Mouse (Mus musculus) limb, embryonic 14.5 days (tissue): ENCODE measurements around the gene Igfbp5. TPM values are rescaled to one million over a fixed set of nuclear protein-coding genes. Genes with fewer than 3 reads are reported as not detected.

ENCODE experiments used
- ATAC-seq: fragments of 200-750 bp; cut with Nextera tagmentation; 2 replicates; pipeline ENCODE4 v1.8.0; 2017; ENCODE audit warnings: low read depth, moderate number of reproducible peaks, moderate TSS enrichment; ENCODE audit not compliant: low FRiP score
- DNase-seq: peaks from one replicate; pipeline ENCODE4 v3.0.0-alpha.2; 2015; ENCODE audit warnings: low spot score
- H3K27ac ChIP-seq: fragments of 300-500 bp; sonication (generic); replicated peaks from 2 replicates; pipeline ENCODE4 v1.5.1; 2014; ENCODE audit warnings: low read depth, mild to moderate bottlenecking, low read length, moderate library complexity, mixed read lengths
- H3K27me3 ChIP-seq: fragments of 300-500 bp; sonication (generic); 2 replicates; pipeline ENCODE4 v1.6.1; 2014; ENCODE audit warnings: low read length, mixed read lengths; ENCODE audit not compliant: control insufficient read depth, insufficient read depth
- H3K36me3 ChIP-seq: fragments of 300-500 bp; sonication (generic); 2 replicates; pipeline ENCODE4 v1.6.1; 2014; ENCODE audit warnings: mild to moderate bottlenecking, low read length, moderate library complexity, mixed read lengths; ENCODE audit not compliant: control insufficient read depth, insufficient read depth
- H3K4me1 ChIP-seq: fragments of 300-500 bp; sonication (generic); 2 replicates; pipeline ENCODE4 v1.6.1; 2014; ENCODE audit warnings: antibody characterized with exemption, low read length, mixed read lengths; ENCODE audit not compliant: control insufficient read depth, insufficient read depth
- H3K4me2 ChIP-seq: fragments of 300-500 bp; sonication (generic); replicated peaks from 2 replicates; pipeline ENCODE4 v1.6.1; 2014; ENCODE audit warnings: low read depth, mild to moderate bottlenecking, low read length, moderate library complexity; ENCODE audit not compliant: severe bottlenecking
- H3K4me3 ChIP-seq: fragments of 300-500 bp; sonication (generic); replicated peaks from 2 replicates; pipeline ENCODE4 v1.5.1; 2014; ENCODE audit warnings: low read length
- H3K9ac ChIP-seq: fragments of 300-500 bp; sonication (generic); 2 replicates; pipeline ENCODE4 v1.6.1; 2014; ENCODE audit warnings: mild to moderate bottlenecking, low read depth, low read length, moderate library complexity; ENCODE audit not compliant: severe bottlenecking
- H3K9me3 ChIP-seq: fragments of 300-500 bp; sonication (generic); 2 replicates; pipeline ENCODE4 v1.6.1; 2016; ENCODE audit warnings: low read length; ENCODE audit not compliant: control insufficient read depth
- POLR2A ChIP-seq: fragments of 200-500 bp; IDR thresholded peaks from 2 replicates; pipeline ENCODE4 v1.8.0; 2012; ENCODE audit warnings: inconsistent platforms, mild to moderate bottlenecking, moderate library complexity, borderline replicate concordance; ENCODE audit not compliant: insufficient read depth, insufficient read length; ENCODE audit errors: extremely low read depth
- WGBS: fragments of 180-500 bp; shearing (Covaris S2); extraction: QIAGEN DNeasy Blood & Tissue Kit; methylation state at CpG from one replicate; pipeline ENCODE4 v1.1.7; 2014; 5-methylcytosine and 5-hydroxymethylcytosine counted together
- polyA plus RNA-seq, 2 experiments: library from polyadenylated mRNA; depleted of rRNA in 1 of 2; stranded (reverse) in 1 of 2; unstranded in 1 of 2; fragments of >200 nt; fragmentation: Nextera tagmentation in 1 of 2; extraction: Ambion mirVana in 1 of 2; gene quantifications; 2 replicates each; pipeline versions ENCODE4 v1.2.1 to v1.2.3; 2012 to 2014

Gene Igfbp5
- polyA plus RNA-seq, 2 experiments: 114 to 333 TPM

DNA sequence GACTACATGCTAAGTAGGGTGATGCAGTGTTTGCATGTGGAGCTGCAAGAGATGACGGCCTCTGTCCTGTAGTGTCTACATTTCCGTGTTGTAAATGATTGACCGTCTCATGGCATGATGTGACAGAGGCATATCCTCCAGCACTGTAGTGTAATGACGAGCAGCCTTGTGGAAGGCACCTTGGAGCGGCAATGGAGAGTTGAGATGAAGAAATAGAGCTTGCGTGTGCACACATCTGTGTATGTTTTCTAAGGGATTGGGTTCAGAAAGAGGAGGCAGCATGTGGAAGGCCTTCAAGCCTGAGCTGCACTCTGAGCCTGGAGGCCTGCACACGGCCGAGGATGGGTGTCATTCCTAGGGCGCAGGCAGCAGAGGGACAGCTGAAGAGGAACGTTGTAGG lies 19.0 kb downstream of the Igfbp5 start:
- Histone ChIP-seq H3K4me2 (no peak overlapping the region), H3K4me3 (no peak overlapping the region), H3K9ac (no peak overlapping the region), H3K4me1 (no peaks in the 10 kb centered on the region; the same call in 1 of the 2 replicates), H3K27me3 (no peaks in the 10 kb centered on the region), H3K27ac (no peak overlapping the region), H3K9me3 (no peaks in the 10 kb centered on the region), H3K36me3 (peaks cover 38% of the 10 kb centered on the region)
- 81% methylated on average over 10 of the region's 10 CpGs for WGBS
- DNase-seq (no peak), ATAC-seq (no peak)
- no peak for TF ChIP-seq POLR2A

DNA sequence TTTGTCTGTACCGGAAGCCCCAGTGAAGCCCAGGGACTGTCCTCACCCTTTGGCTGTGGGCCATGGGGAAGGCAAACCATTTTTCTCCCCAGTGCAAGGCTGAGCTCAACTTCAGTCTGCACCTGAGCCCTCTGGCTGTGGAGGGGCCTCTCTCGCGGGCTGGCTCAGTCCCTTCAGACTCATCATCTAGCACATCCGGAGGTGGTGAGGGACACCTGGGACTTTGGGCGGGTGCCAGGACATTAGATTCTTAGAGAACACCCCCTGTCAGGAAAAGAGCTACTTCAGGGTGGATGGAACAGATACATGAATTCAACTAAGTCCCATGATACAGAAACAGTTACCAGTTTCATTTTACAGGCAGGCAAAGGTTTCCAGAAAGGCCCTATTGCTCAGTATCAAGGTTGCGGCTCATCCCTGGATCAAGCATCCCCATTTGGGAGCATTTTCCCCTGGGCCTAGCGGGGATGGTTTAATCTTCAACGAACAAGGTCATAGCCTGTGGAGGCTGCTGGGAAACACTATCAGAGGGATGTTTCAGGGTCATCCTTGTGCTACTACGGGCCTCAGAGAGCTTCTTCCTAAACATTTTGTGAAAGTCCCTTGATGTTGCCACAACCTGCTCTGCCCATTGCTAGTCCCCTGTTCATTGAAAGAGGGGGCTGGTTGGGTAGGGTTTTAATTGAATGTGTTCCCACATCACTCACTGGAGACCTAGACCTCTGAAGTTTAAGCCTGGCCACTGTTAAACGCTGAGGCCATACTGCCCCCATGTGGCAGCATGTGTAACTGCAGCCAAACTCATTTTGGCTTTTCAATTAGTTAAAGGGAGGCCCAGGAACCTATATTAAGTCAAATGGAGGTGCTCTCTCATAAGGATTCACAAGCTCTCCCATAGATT lies 20.1 kb downstream of the Igfbp5 start:
- WGBS: 51% methylated on average over 10 of the region's 10 CpGs
- Histone ChIP-seq H3K4me3 (no peak overlapping the region), H3K4me1 (no peaks in the 10 kb centered on the region; the same call in 1 of the 2 replicates), H3K36me3 (peaks cover 30% of the 10 kb centered on the region), H3K27me3 (no peaks in the 10 kb centered on the region), H3K27ac (no peak overlapping the region), H3K4me2 (no peak overlapping the region), H3K9me3 (no peaks in the 10 kb centered on the region), H3K9ac (no peak overlapping the region)
- no peak for TF ChIP-seq POLR2A
- ATAC-seq: no peak
- DNase-seq: peak; percentile 79

GRCm38 (mm10) chr1:72853759-72854158 lies 20.9 kb downstream of the Igfbp5 start:
- Histone ChIP-seq H3K4me2 (no peak overlapping the region), H3K27me3 (no peaks in the 10 kb centered on the region), H3K4me1 (no peaks in the 10 kb centered on the region; the same call in 1 of the 2 replicates), H3K9ac (no peak overlapping the region), H3K4me3 (no peak overlapping the region), H3K36me3 (peaks cover 30% of the 10 kb centered on the region), H3K27ac (no peak overlapping the region), H3K9me3 (no peaks in the 10 kb centered on the region)
- no peak for TF ChIP-seq POLR2A
- ATAC-seq: no peak
- DNase-seq: no peak
- WGBS: 87% methylated on average over 1 of the region's 1 CpGs

- H3K9me3 ChIP-seq: no peaks in the 10 kb centered on the region
- WGBS: 90% methylated on average over 8 of the region's 8 CpGs
- no peaks in the 10 kb centered on the region for H3K27me3 ChIP-seq
- H3K4me1 ChIP-seq: no peaks in the 10 kb centered on the region
- no peak for TF ChIP-seq POLR2A
- H3K4me3 ChIP-seq: no peak overlapping the region
- no peak overlapping the region for H3K9ac ChIP-seq
- no peak overlapping the region for H3K27ac ChIP-seq
- H3K4me2 ChIP-seq: no peak overlapping the region
- peaks cover 27% of the 10 kb centered on the region for H3K36me3 ChIP-seq
- ATAC-seq (no peak), DNase-seq (no peak)
Measured at GRCm38 (mm10) chr1:72849037-72849436, 25.6 kb downstream of the Igfbp5 start.

DNA sequence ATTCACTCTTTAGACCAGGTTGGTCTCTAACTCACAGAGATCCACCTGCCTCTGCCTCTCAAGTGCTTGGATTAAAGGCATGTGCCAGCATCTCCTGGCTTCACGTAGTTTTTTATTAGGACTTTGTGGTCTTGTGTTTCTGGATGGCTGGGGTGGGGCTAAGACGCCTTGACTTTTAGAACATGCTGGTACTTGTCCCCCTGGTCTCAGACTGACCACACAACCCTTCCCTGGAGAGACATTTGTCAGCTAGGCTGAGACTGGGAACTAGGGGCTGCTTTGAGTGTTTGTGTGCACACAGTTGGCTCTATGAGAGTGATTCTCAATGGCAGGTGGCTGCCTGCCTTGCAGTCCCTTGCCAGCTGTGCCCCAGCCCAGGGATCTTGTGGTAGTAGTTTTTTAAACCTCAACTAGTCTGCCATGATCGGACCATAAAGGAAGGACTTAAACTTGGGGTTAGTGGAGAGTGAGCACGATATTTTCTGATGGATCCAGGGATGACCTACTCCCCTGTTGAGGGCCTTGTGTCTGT lies 26.8 kb downstream of the Igfbp5 start:
- DNase-seq (no peak), ATAC-seq (no peak)
- H3K4me3 ChIP-seq: no peak overlapping the region
- 76% methylated on average over 4 of the region's 4 CpGs for WGBS
- no peaks in the 10 kb centered on the region for H3K27me3 ChIP-seq
- H3K36me3 ChIP-seq: peaks cover 30% of the 10 kb centered on the region
- H3K4me1 ChIP-seq: no peaks in the 10 kb centered on the region
- H3K27ac ChIP-seq: no peak overlapping the region
- no peak overlapping the region for H3K4me2 ChIP-seq
- H3K9ac ChIP-seq: no peak overlapping the region
- no peaks in the 10 kb centered on the region for H3K9me3 ChIP-seq
- TF ChIP-seq POLR2A: no peak
